Mouse (Mus musculus): ENCODE results near the gene Myo1d.

DNA sequence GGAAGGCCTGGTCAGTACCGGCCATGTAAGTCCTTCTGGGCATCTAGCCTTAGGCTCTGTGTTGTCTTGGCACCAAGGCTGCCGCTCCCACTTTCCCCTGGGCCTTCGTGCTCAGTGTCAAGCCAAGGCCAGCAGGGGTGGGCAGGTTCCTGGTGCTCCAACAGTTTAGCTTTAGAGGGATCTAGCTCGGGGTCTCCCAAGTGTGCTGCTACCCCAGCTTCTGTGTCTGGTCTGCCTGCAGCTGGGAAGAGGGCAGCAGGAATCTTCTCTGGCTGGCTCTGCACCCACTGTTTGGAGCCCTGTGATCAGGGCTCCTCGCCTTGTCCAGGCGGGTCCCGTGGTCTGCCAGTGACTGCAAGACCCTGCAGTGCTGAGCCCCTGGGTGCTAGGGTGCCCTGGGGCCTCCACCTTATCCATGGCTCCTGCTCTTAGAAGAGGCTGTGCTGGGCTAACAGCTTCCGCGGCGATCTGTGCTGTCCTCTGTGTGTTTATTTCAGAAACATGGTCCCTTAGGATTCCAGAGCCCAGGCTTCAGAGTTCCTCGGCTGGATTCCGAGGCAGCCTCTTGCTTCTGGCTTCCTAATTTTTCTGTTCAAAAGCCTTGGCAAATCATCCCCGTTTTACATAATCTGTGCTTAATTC, 298.3 kb downstream of the Myo1d start:
- TF ChIP-seq CTCF (IDR thresholded peaks at IDR 0.05; ENCODE audit: borderline replicate concordance, control insufficient read depth, extremely low read depth, insufficient read depth, low read length, poor library complexity) (no peak), POLR2A (IDR thresholded peaks at IDR 0.05; ENCODE audit: control insufficient read depth, extremely low read depth, insufficient read depth, low read length, poor library complexity) (no peak)
